Mouse (Mus musculus) retina, postnatal 7 days (tissue): ENCODE results near the gene Ssr3.

Experiments used
- DNase-seq: peaks from one replicate; pipeline ENCODE4 v3.0.0-alpha.2; 2012; ENCODE audit warnings: low read depth, low spot score

The Ssr3 gene

DNA sequence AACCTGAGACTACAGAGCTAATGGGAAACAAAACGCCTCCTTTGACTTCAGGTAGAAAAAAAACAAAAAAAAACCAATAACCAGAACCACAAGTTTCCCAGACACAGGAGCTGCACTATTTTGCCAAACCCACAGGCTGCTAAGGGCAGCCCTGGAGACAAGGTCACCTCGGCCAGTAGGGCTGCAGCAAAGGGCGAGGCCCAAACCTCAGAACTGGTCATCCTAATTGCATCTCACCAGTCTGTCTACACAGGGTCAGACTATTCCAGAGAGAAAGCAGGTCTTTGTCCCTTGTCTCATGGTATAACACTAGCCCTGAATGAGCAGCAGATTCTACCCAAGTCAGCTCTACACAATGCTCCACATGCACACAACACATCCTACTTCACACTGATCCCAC lies 17.7 kb downstream of the Ssr3 start:
- no peak for DNase-seq

DNA sequence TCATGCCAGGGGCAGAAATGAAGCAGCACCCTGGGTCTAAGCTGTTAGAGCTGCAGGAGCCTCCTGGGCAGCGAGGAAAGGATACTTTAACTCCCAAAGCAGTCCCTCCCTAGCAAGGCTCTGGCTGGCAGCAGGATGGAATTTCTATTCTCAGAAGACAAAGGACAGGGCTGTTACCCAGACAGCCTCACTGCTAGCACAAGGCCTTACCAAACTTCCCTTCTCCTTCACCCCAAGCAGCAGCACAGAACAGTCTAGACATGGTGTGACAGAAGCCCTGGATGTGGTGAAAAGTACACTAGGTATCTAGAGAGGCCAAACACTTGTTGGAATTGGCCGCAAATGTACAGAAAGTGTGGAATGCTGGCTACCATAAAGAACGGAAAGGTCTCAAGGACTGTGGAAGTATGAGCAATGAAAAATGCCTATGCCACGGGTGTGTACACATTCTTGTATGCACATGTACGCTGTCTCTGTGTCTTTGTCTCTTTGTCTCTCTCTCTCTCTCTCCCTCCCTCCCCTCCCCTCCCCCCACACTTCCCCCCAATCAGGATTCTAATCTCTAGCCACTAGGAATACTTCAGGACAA lies 18.7 kb downstream of the Ssr3 start:
- DNase-seq = no peak

- no peak for DNase-seq
These were observed 19.9 kb downstream of the Ssr3 start for GRCm38 (mm10) chr3:65372552-65372951.

GRCm38 (mm10) chr3:65367944-65368343 lies 24.5 kb downstream of the Ssr3 start:
- no peak for DNase-seq

- no peak for DNase-seq
These were observed 26.3 kb downstream of the Ssr3 start for GRCm38 (mm10) chr3:65365921-65366710.

- DNase-seq = no peak
These were observed 27.2 kb downstream of the Ssr3 start for GRCm38 (mm10) chr3:65365184-65365583.

DNA sequence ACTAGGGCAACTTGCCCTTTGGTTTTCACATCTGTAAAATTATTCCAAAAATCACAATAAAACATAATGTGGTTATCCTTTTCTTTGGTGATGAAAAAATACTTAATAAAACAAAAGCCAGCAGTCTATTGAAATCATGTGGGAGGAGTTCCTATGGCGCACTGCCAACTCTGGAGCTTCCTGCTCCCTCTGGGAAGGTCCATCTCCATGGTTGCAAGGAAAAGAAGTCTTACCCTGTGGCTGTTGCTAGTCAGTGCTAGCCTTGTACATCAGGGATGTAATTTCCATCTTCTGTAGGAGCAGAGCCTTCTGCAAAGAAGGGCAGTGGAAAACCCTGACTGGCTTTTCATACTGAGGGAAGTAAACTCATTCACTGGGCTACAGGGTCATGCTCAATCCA lies 29.0 kb downstream of the Ssr3 start:
- DNase-seq = no peak

DNA sequence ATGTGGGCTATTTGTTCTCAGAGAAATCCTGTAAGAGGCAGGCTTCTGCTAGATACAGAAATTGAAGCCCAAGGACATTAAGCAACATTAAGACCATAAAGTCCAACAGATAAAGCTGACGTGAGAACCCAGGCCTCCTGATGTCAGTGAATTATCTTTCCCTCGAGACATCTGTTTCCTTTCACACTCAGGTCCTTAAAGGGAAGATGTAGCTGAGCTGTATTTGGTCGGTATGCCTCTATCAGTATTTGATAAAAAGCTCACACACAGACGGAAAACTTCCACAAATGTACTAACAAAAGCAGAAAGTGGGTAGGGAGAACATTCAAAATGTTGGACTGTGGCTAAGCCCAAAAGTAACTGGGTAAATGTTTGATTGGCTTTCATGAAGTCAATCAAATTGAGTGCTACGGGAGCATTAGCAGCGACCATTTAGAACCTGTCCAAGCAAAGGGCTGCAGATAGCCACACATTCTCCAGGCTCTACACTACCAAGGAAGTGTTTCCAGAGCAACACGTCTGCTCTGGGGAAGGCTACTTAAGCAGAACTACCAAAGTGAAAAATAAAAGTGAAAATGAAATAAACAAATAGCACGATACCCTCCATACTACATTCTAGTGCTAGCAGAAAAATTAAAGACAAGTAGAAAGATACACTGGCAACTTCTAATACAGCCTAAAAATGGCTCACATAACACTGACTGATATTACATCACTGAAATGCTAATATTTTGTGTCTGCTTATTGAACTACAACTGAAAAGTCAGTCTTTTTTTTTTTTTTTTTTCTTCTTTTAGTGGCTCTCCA lies 32.1 kb downstream of the Ssr3 start:
- DNase-seq = no peak

GRCm38 (mm10) chr3:65358841-65359240 lies 33.6 kb downstream of the Ssr3 start:
- DNase-seq = no peak

GRCm38 (mm10) chr3:65358275-65358674 lies 34.1 kb downstream of the Ssr3 start:
- no peak for DNase-seq

- DNase-seq = no peak
These were observed 36.9 kb downstream of the Ssr3 start for GRCm38 (mm10) chr3:65355479-65355878.

- DNase-seq = no peak
These were observed 39.0 kb downstream of the Ssr3 start for GRCm38 (mm10) chr3:65353263-65354037.

DNA sequence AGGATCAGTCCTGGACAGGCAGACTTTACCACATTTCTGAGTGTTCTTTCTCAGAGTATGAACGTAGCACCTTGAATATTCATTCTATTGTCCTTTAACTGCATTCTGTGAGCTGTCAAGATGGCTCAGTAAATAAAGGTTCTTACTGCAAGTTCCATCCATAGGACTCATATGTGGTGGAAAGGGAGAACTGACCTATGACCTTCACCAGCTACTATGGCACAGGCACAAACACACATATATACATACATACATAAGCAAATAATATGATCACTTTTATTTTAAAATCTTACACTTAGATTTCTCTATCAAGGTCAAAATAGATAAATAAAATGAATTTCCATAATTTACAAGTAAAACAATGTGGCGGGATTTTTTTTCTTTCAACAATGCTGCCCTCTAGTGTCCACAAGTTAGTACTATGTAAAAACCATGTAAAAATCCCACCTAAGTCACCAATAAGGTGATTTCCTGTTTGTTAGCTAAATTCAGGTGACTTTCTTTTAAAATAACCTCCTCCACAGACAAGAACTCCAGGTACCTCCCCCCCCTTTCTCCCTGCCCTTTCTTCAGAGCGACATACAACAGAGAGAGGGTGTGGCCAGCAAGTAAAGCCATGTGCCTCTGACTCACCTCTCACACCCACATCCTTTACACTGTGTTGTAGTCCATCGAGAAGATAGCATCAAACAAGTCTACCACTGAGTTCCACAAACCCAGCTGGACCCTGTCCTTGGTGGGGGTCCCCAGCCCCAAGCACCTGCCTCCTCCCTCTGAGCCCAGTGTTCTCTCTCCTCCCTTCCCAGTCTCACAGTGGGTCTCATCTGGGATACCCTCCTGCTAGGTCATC lies 39.9 kb downstream of the Ssr3 start:
- peak; percentile 31 for DNase-seq

DNA sequence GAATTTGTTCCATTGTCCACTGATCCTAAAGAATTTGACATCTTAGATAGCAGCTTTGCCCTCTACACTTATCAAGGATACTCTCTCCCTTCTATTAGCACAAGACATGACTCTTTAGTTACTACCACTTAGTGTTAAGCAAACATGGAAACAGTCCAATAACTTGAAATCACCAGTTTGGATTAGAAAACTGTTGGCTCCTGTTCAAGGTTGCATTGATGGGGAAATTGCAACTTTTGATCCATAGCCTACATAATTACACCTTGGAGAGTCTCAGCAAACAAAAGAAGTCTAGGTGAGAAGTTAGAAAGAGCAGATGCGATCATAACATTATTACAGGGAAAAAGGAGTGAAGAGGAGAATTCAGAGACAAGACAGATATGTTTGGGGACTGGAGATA lies 46.2 kb downstream of the Ssr3 start:
- no peak for DNase-seq

- DNase-seq = no peak
These were observed 52.1 kb downstream of the Ssr3 start for GRCm38 (mm10) chr3:65340173-65340951.

GRCm38 (mm10) chr3:65337835-65338464 lies 54.5 kb downstream of the Ssr3 start:
- no peak for DNase-seq
